Mouse (Mus musculus): Measurements from ENCODE around the gene Wiz. TPM values are rescaled to one million over a fixed set of nuclear protein-coding genes. Genes with fewer than 3 reads are reported as not detected.

Wiz gene
- total and polyA plus RNA-seq, 3 experiments, result 1.2 to 25.4 (median 4.4) TPM

DNA sequence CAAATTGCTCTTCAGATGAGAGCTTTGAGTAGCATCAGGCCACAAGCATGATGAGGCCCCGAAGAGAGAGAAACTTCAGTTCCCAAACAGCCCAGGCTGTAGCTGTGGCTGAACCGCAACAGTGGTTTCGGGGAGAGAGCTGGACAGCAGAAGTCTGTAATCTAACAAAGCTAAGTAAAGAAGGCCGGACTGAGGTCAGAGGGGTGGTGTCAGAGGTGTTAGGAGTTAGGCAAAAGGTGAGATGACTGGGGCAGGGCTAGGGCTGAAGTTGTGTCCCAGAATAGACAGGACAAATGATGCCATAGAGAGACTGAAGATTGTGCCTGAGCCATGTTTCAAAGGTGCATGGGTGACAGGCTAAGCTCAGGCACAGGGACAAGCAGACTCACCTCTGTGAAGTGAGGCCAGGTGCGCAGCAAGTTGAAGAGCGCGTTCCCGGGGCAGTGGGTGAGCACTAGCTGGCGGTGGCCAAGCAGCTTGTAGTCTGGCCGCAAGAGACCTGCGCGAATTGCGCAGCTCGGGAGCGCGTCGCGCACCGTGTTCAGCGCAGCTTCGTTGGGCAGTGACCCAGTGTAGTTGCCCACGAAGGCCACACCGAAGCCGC lies 26.3 kb upstream of the Wiz start:
- Histone ChIP-seq H3K79me2 (replicated peaks; ENCODE audit: control insufficient read depth, extremely low read depth, insufficient read depth, poor library complexity, severe bottlenecking) (no peaks in the 10 kb centered on the region), H3K9ac (ENCODE audit: insufficient read depth, low read depth) (no peak overlapping the region), H3K4me3 (replicated peaks in 1 of 3; ENCODE audit: low read depth in 2 of 3, low read length in 2 of 3, poor library complexity in 1 of 3) (no peak overlapping the region), H3K4me2 (ENCODE audit: insufficient read depth, low read depth, poor library complexity, severe bottlenecking) (no peak overlapping the region), H3K36me3 (replicated peaks in 1 of 2; ENCODE audit: control insufficient read depth in 1 of 2, insufficient read depth in 1 of 2, low read length in 1 of 2) (peaks cover 0 to 57% of the 10 kb centered on the region in 2 experiments), H3K27ac (ENCODE audit: insufficient read depth, low read depth) (no peak overlapping the region), H3K27me3 (replicated peaks) (no peaks in the 10 kb centered on the region), H3K4me1 (ENCODE audit: control insufficient read depth in 1 of 2, insufficient read depth in 2 of 2) (peaks cover 0 to 8% of the 10 kb centered on the region in 2 experiments; a peak in 1 of 4 replicates), H3K9me3 (replicated peaks; ENCODE audit: low read length) (no peaks in the 10 kb centered on the region)
- dilution Hi-C loops (cut with MboI; ENCODE audit: extremely low pct_ligation_motif_present, extremely low pct_unique_long_range_greater_than_20kb, low sequenced_read_pairs), result no loop called here
- no peak for DNase-seq (ENCODE audit: extremely low read depth)
- TF ChIP-seq ZNF384 (IDR thresholded peaks at IDR 0.05; ENCODE audit: low read depth, low read length), result no peak
- in situ Hi-C loops (cut with MboI; ENCODE audit: low pct_ligation_motif_present, low pct_unique_long_range_greater_than_20kb, low sequenced_read_pairs), result no loop called here

DNA sequence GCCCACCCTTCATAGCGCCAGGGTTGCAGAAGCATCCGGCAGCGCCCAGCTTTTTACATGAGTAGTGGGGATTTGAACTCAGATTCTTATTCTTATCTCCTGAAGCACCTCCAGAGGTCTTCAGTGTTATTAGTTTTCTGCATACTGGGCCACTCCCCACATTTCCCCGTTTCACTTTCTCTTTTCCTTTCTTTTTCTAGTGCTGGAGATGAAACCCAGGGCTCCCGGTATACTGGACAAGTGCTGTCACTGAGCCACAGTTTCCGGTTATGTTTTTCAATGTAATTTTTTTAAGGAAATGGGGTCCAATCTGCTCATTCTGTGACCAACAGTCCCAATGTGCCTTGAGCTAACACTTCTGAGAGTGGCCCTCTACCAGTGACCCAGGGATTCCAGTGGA lies 22.7 kb upstream of the Wiz start:
- H3K4me3 ChIP-seq (replicated peaks in 1 of 3; ENCODE audit: low read depth in 2 of 3, low read length in 2 of 3, poor library complexity in 1 of 3), result no peak overlapping the region
- no peak overlapping the region for H3K4me2 ChIP-seq (ENCODE audit: insufficient read depth, low read depth, poor library complexity, severe bottlenecking)
- no peak overlapping the region for H3K9ac ChIP-seq (ENCODE audit: insufficient read depth, low read depth)
- peaks cover 0 to 39% of the 10 kb centered on the region in 2 experiments for H3K36me3 ChIP-seq (replicated peaks in 1 of 2; ENCODE audit: control insufficient read depth in 1 of 2, insufficient read depth in 1 of 2, low read length in 1 of 2)
- TF ChIP-seq BHLHE40 (IDR thresholded peaks at IDR 0.05; ENCODE audit: low read depth, low read length), result no peak
- no peak for TF ChIP-seq USF2 (conservative IDR thresholded peaks at IDR 0.05; ENCODE audit: low read depth, low read length)
- no peak for TF ChIP-seq JUND (conservative IDR thresholded peaks at IDR 0.05; ENCODE audit: low read depth, low read length)
- no peak for TF ChIP-seq JUN (IDR thresholded peaks at IDR 0.05; ENCODE audit: insufficient read depth, low read depth, low read length)
- no peak for TF ChIP-seq UBTF (IDR thresholded peaks at IDR 0.05; ENCODE audit: low read depth, low read length)
- TF ChIP-seq RAD21 (IDR thresholded peaks at IDR 0.05; ENCODE audit: low read depth, low read length), result no peak
- TF ChIP-seq RCOR1 (conservative IDR thresholded peaks at IDR 0.05; ENCODE audit: low read depth, low read length), result no peak
- no peak for TF ChIP-seq HCFC1 (IDR thresholded peaks at IDR 0.05; ENCODE audit: low read depth, low read length)
- no peak for TF ChIP-seq KAT2A (IDR thresholded peaks at IDR 0.05; ENCODE audit: insufficient replicate concordance, low read length)
- no peak for TF ChIP-seq SIN3A (IDR thresholded peaks at IDR 0.05; ENCODE audit: low read length)
- TF ChIP-seq MAZ (IDR thresholded peaks at IDR 0.05; ENCODE audit: low read depth, low read length), result no peak
- no peak for TF ChIP-seq POLR2A (IDR thresholded peaks at IDR 0.05; ENCODE audit: low read depth, low read length)
- TF ChIP-seq MXI1 (IDR thresholded peaks at IDR 0.05; ENCODE audit: low read depth, low read length), result no peak
- TF ChIP-seq CHD1 (IDR thresholded peaks at IDR 0.05; ENCODE audit: low read depth, low read length), result no peak
- TF ChIP-seq TCF12 (IDR thresholded peaks at IDR 0.05; ENCODE audit: low read depth, low read length), result no peak
- H3K9me3 ChIP-seq (replicated peaks; ENCODE audit: low read length), result no peaks in the 10 kb centered on the region
- H3K79me2 ChIP-seq (replicated peaks; ENCODE audit: control insufficient read depth, extremely low read depth, insufficient read depth, poor library complexity, severe bottlenecking), result no peaks in the 10 kb centered on the region
- H3K27me3 ChIP-seq (replicated peaks), result no peaks in the 10 kb centered on the region
- DNase-seq (ENCODE audit: extremely low read depth), result no peak
- H3K27ac ChIP-seq (ENCODE audit: insufficient read depth, low read depth), result no peak overlapping the region
- dilution Hi-C loops (cut with MboI; ENCODE audit: extremely low pct_ligation_motif_present, extremely low pct_unique_long_range_greater_than_20kb, low sequenced_read_pairs) (no loop called here), in situ Hi-C loops (cut with MboI; ENCODE audit: low pct_ligation_motif_present, low pct_unique_long_range_greater_than_20kb, low sequenced_read_pairs) (no loop called here)
- H3K4me1 ChIP-seq (ENCODE audit: control insufficient read depth in 1 of 2, insufficient read depth in 2 of 2), result peaks cover 0 to 8% of the 10 kb centered on the region in 2 experiments; a peak in 1 of 4 replicates

All from CH12.LX (cell line).